Mouse (Mus musculus) gastrocnemius, adult 2 months (tissue): ENCODE measurements around the gene Gramd1b. TPM values are rescaled to one million over a fixed set of nuclear protein-coding genes. Genes with fewer than 3 reads are reported as not detected.
A peak's percentile ranks its signal among the peaks of the same experiment; 100 is the strongest.
"Not testable (repeated sequence)": the region's sequence is repeated elsewhere in the genome, so short reads cannot be mapped to it uniquely, and the experiment has no call there.

Experiments
- DNase-seq: peaks from one replicate; pipeline ENCODE4 v3.0.0; 2022
- H3K27ac ChIP-seq: fragments of 200-600 bp; 2 replicates; pipeline ENCODE4 v1.8.1; 2022; ENCODE audit warnings: mild to moderate bottlenecking
- H3K4me3 ChIP-seq: fragments of 200-600 bp; 2 replicates; pipeline ENCODE4 v1.8.1; 2022; ENCODE audit warnings: mild to moderate bottlenecking, moderate library complexity
- CTCF ChIP-seq: fragments of 200-600 bp; IDR thresholded peaks from 2 replicates; pipeline ENCODE4 v1.8.1; 2022; ENCODE audit warnings: antibody characterized with exemption, mild to moderate bottlenecking, moderate library complexity
- intact Hi-C: fragments of 180-260 bp; cut with DNase I; formaldehyde crosslinking; loops from one replicate; pipeline ENCODE4 v1.15.1; 2025
- total RNA-seq, 2 experiments: library from RNA; stranded (reverse); gene quantifications; 2 replicates each; pipeline ENCODE4 v1.2.3; 2021

The Gramd1b gene
- total RNA-seq, 2 experiments from 2014 or later, result 5.3 to 8.2 TPM

GRCm38 (mm10) chr9:40505471-40506312 is 25.5 kb downstream of the Gramd1b start:
- DNase-seq, result no peak
- intact Hi-C loops, result no loop called here
- Histone ChIP-seq H3K27ac (no peak overlapping the region), H3K4me3 (no peak overlapping the region)
- TF ChIP-seq CTCF, result no peak

GRCm38 (mm10) chr9:40504886-40505285 is 26.3 kb downstream of the Gramd1b start:
- H3K4me3 ChIP-seq, result no peak overlapping the region
- DNase-seq, result no peak
- intact Hi-C loops, result no loop called here
- H3K27ac ChIP-seq, result no peak overlapping the region
- no peak for TF ChIP-seq CTCF

DNA sequence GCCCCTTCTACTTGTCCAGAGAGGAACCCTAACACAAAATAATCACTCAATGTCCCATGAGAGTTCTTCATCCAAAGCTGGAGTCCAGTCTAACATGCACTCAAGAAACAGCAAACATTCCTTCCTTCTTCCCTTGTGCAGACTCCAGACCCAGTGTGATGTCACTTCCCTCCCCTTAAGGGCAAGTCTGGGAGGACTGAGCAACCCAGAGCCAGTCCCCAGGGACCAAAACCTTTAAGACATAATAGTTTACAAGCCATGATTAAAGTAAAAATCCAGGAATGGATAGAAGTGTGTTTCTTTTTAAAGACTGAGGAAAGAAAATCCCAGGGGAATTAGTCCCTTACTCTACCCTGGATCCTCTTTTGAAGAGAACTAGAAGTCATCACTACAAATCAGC is 30.5 kb downstream of the Gramd1b start:
- DNase-seq, result no peak
- intact Hi-C loops, result no loop called here
- TF ChIP-seq CTCF, result no peak
- no peak overlapping the region for H3K27ac ChIP-seq
- no peak overlapping the region for H3K4me3 ChIP-seq

GRCm38 (mm10) chr9:40482351-40483084 is 48.7 kb downstream of the Gramd1b start:
- H3K27ac ChIP-seq, H3K4me3 ChIP-seq, intact Hi-C loops, DNase-seq: not testable (repeated sequence)

GRCm38 (mm10) chr9:40481271-40481670 is 49.9 kb downstream of the Gramd1b start:
- intact Hi-C loops, result no loop called here
- no peak overlapping the region for H3K4me3 ChIP-seq
- TF ChIP-seq CTCF, result no peak
- no peak overlapping the region for H3K27ac ChIP-seq
- DNase-seq, result no peak

DNA sequence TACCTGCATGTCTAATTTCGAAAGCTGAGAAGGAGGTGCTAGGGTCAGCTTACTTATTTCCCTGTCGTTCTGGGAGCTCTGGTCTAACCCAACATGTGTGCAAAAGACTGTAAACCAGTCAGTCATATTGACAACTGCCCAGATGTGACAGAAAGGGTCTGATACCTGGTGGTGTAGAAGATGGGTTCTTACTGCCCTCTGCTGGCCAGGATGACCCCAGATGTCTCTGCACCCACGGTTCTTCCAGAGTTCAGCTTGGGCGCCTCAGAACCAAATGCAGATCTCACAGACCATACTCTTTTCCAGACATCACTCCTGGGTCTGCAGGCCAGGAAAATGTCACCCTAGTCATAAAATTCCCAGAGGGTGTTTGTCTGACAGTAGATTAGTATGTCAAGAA is 51.9 kb downstream of the Gramd1b start:
- H3K27ac ChIP-seq, result no peak overlapping the region
- intact Hi-C loops, result loop anchor here (1.0 kb wide), 1 partner anchor 64 kb away; no protein-coding TSS in a partner anchor
- no peak overlapping the region for H3K4me3 ChIP-seq
- DNase-seq, result peak; percentile 58
- peak; percentile 77 for TF ChIP-seq CTCF

DNA sequence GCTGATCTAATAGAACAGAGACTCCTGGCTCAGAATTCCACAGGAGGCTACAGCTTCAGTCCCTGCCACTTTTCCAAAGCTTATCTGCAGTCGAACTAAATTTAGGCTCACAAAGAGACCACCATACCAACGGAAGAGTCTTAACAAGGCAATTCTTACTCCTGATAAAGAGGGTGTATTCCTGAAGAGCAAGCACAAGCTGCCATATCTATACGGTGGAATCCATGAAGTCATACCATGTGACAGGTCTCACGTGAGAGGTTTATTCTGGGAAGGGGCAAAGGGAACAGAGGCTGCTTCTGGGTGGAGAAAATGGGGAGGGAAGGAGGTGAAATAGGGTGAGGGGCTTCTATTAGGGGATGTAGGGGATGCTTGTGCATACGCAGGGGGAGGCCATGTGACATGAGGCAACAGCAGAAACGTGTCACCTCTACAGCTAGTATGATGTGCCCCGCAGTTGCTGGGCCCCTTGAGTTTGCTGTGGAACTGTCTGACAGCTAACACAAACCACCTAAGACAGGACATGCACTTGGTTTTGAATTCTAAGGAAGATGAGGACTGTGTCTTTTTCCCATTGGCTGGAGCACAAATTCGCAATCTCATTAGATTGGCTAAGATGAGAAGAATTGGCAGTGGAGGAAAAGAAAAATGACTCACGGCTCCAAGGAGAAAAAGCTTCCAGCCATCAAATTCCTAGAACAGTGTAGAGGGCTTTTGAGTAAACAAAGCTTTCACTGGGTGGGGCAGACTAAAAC is 52.9 kb downstream of the Gramd1b start:
- Histone ChIP-seq H3K4me3 (no peak overlapping the region), H3K27ac (no peak overlapping the region)
- TF ChIP-seq CTCF, result no peak
- intact Hi-C loops, result no loop called here
- DNase-seq, result no peak

- Histone ChIP-seq H3K4me3 (no peak overlapping the region), H3K27ac (no peak overlapping the region)
- intact Hi-C loops, result no loop called here
- no peak for DNase-seq
- no peak for TF ChIP-seq CTCF
Observed at GRCm38 (mm10) chr9:40477611-40478010, 53.6 kb downstream of the Gramd1b start.

- no peak for DNase-seq
- intact Hi-C loops, result no loop called here
- no peak overlapping the region for H3K27ac ChIP-seq
- no peak overlapping the region for H3K4me3 ChIP-seq
- no peak for TF ChIP-seq CTCF
Observed at GRCm38 (mm10) chr9:40476098-40476497, 55.1 kb downstream of the Gramd1b start.

DNA sequence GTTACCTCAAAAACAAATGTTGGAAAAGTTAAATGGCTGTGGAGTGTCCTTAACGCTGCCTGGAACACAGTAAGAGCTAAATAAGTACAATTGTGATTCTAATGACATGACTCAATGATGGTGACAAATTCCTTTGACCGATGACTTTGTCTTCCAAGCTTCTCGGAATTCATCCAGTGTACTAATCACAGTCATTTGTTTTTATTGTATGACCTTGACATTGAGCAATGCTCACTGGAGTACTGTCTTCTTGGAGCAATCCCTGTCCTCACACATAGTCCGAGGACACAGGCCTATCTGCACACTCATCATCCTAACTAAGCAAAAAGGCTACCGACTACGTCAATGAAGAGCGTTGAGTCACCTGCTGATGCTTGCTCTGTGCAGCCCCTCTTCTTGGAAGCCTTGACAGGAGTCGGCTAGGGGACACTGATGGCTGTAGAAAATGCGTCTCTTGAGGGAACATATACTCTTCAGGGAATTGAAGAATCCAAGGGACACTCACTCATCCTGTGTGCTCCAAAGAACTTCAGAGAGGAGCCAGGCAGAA is 58.1 kb downstream of the Gramd1b start:
- no peak for TF ChIP-seq CTCF
- Histone ChIP-seq H3K27ac (no peak overlapping the region), H3K4me3 (no peak overlapping the region)
- intact Hi-C loops, result no loop called here
- no peak for DNase-seq

GRCm38 (mm10) chr9:40469403-40470137 is 61.6 kb downstream of the Gramd1b start:
- intact Hi-C loops, result no loop called here
- Histone ChIP-seq H3K27ac (no peak overlapping the region), H3K4me3 (no peak overlapping the region)
- no peak for TF ChIP-seq CTCF
- no peak for DNase-seq

DNA sequence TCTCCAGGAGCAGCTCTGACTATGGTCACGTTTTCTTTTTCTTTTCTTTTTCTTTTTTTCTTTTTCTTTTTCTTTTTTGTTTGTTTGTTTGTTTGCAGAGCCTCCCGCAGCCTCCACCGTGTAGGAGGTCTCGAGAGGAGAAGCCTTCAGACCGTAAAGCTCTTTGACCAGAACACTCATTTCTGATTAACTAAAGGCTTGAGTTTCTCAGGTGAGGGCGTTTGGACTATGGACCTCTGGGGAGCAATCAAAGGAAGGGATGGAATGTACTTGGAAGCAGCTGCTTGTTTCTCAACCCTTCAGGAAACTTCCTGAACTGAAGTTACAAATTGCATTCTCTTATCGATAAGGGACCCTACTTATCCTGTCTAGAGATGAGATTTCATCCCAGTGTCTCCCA is 64.4 kb downstream of the Gramd1b start:
- DNase-seq, result no peak
- Histone ChIP-seq H3K27ac (no peak overlapping the region), H3K4me3 (no peak overlapping the region)
- no peak for TF ChIP-seq CTCF
- intact Hi-C loops, result no loop called here
